Mouse (Mus musculus) layer of hippocampus, adult 9-10 months (tissue): ENCODE data around the gene Ccdc102a.
"Not testable (repeated sequence)": the region's sequence is repeated elsewhere in the genome, so short reads cannot be mapped to it uniquely, and the experiment has no call there.

Experiments
- DNase-seq: peaks from one replicate; pipeline ENCODE4 v3.0.0; 2022; ENCODE audit warnings: low spot score

Gene Ccdc102a

GRCm38 (mm10) chr8:94874358-94874757 lies 43.5 kb downstream of the Ccdc102a start:
- DNase-seq, result no peak

- no peak for DNase-seq
These were observed 45.3 kb downstream of the Ccdc102a start for GRCm38 (mm10) chr8:94872576-94872975.

GRCm38 (mm10) chr8:94872156-94872555 lies 45.7 kb downstream of the Ccdc102a start:
- no peak for DNase-seq

- DNase-seq, result no peak
These were observed 46.6 kb downstream of the Ccdc102a start for GRCm38 (mm10) chr8:94871108-94871894.

- no peak for DNase-seq
These were observed 47.3 kb downstream of the Ccdc102a start for GRCm38 (mm10) chr8:94870474-94871107.

GRCm38 (mm10) chr8:94870003-94870402 lies 47.9 kb downstream of the Ccdc102a start:
- no peak for DNase-seq

- no peak for DNase-seq
These were observed 48.8 kb downstream of the Ccdc102a start for GRCm38 (mm10) chr8:94869146-94869545.

- DNase-seq, result no peak
These were observed 51.0 kb downstream of the Ccdc102a start for GRCm38 (mm10) chr8:94866921-94867320.

GRCm38 (mm10) chr8:94865292-94865691 lies 52.6 kb downstream of the Ccdc102a start:
- no peak for DNase-seq

GRCm38 (mm10) chr8:94863897-94864673 lies 53.8 kb downstream of the Ccdc102a start:
- DNase-seq, result no peak

- no peak for DNase-seq
These were observed 55.2 kb downstream of the Ccdc102a start for GRCm38 (mm10) chr8:94862487-94863220.

GRCm38 (mm10) chr8:94861352-94861910 lies 56.5 kb downstream of the Ccdc102a start:
- no peak for DNase-seq

- peak; percentile 75 for DNase-seq
These were observed 60.3 kb downstream of the Ccdc102a start, which contains the start of gene Polr2c for GRCm38 (mm10) chr8:94857346-94858173. Gene Polr2c (plus strand): TSS chr8:94857450.

GRCm38 (mm10) chr8:94857011-94857345 lies 60.9 kb downstream of the Ccdc102a start:
- DNase-seq, result no peak

GRCm38 (mm10) chr8:94854761-94855160 lies 63.1 kb downstream of the Ccdc102a start:
- DNase-seq, result not testable (repeated sequence)
